In genomic region chr11:22677337-22677736, GRCm38 (mm10) we compare ENCODE assay signal across 9 mouse cellular contexts.
DNase-seq lines count a peak whose midpoint lies in the region; ATAC-seq and TF ChIP-seq lines count a peak whose summit lies in the region.
"Had no signal": no experiment of that assay in that cellular context is flagged by ENCODE, and none has a peak within 500 bp of the region (broad histone marks: within the 10 kb centered on the region; RNA-seq: fewer than 3 reads in every experiment).

No protein-coding gene starts in this region.

- peak; percentile 71 for TF ChIP-seq CTCF in liver, postnatal 0 days (IDR thresholded peaks at IDR 0.05; ENCODE audit: low read depth)

- no peaks in the 10 kb centered on the region for H3K9me3 ChIP-seq in liver, postnatal 0 days (ENCODE audit: low read length)
- H3K9me3 ChIP-seq: limb, embryonic 13.5 days had no signal

- peak; percentile 33; the same call in 1 of the 2 replicates for ATAC-seq in liver, postnatal 0 days

- no peaks in the 10 kb centered on the region for H3K27me3 ChIP-seq in liver, postnatal 0 days (ENCODE audit: insufficient read depth, low read length)
- H3K27me3 ChIP-seq: limb, embryonic 13.5 days had no signal

- peaks cover 3% of the 10 kb centered on the region; the same call in 1 of the 2 replicates for H3K4me1 ChIP-seq in liver, postnatal 0 days (ENCODE audit: insufficient read depth)
- H3K4me1 ChIP-seq: limb, embryonic 13.5 days had no signal

- H3K36me3 ChIP-seq in liver, postnatal 0 days (replicated peaks; ENCODE audit: insufficient read depth, low read length), result no peaks in the 10 kb centered on the region
- H3K36me3 ChIP-seq: limb, embryonic 13.5 days had no signal

- no peak overlapping the region for H3K27ac ChIP-seq in liver, postnatal 0 days (ENCODE audit: low read depth)
- H3K27ac ChIP-seq: limb, embryonic 13.5 days had no signal

- H3K4me2 ChIP-seq in liver, postnatal 0 days (ENCODE audit: low read depth, low read length), result no peak overlapping the region
- H3K4me2 ChIP-seq: limb, embryonic 13.5 days had no signal

- DNase-seq in right cerebral cortex, postnatal 14 days, result peak; percentile 11
- no peak for DNase-seq in right cerebral cortex, postnatal 10 days (ENCODE audit: low spot score in 2 of 2)
- DNase-seq in adrenal gland, postnatal 14 days, result peak; percentile 68
- peak; percentile 57 for DNase-seq in liver, postnatal 0 days
- peak; percentile 76 for DNase-seq in thymus, postnatal 14 days
- no peak for DNase-seq in right cerebral cortex, postnatal 25 days
- no peak for DNase-seq in right cerebral cortex, adult 18-20 months
- DNase-seq in right cerebral cortex, postnatal 4 days, result no peak

- WGBS in liver, postnatal 0 days (ENCODE audit: insufficient replicate concordance), result 24% methylated on average over 2 of the region's 2 CpGs

- H3K4me3 ChIP-seq in liver, postnatal 0 days (ENCODE audit: low read depth, low read length), result no peak overlapping the region
- H3K4me3 ChIP-seq: limb, embryonic 13.5 days had no signal

- TF ChIP-seq EP300 in liver, postnatal 0 days (IDR thresholded peaks at IDR 0.05; ENCODE audit: low read depth), result no peak

- no peak overlapping the region for H3K9ac ChIP-seq in liver, postnatal 0 days (replicated peaks)
- H3K9ac ChIP-seq: limb, embryonic 13.5 days had no signal

Comparison
In these comparisons a context has a peak if more than half of its experiments do, and no peak if none do; other contexts are left out.
1. DNase-seq: peak in right cerebral cortex, postnatal 14 days (single experiment), adrenal gland, postnatal 14 days (single experiment), liver, postnatal 0 days (single experiment) and thymus, postnatal 14 days (single experiment); none in right cerebral cortex, postnatal 10 days (0 of 2), right cerebral cortex, postnatal 25 days (single experiment), right cerebral cortex, adult 18-20 months (single experiment) and right cerebral cortex, postnatal 4 days (single experiment).